Mouse (Mus musculus) left cerebral cortex, postnatal 10 days (tissue): ENCODE results near the gene Mtf1. TPM values are rescaled to one million over a fixed set of nuclear protein-coding genes. Genes with fewer than 3 reads are reported as not detected.

Experiments
- DNase-seq, 2 experiments: peaks; one replicate each; pipeline ENCODE4 v3.0.0; 2021 to 2022; ENCODE audit warnings: low spot score in 2 of 2, mixed read lengths in 1 of 2; ENCODE audit errors: extremely low spot score in 1 of 2
- intact Hi-C: fragments of 180-260 bp; cut with DNase I; formaldehyde crosslinking; loops from one replicate; pipeline ENCODE4 v1.15.1; 2025
- total RNA-seq, 2 experiments: library from RNA; stranded (reverse); gene quantifications; 2 replicates each; pipeline ENCODE4 v1.2.3; 2021

Mtf1 gene
- total RNA-seq, 2 experiments from 2014 or later, result 22.8 to 24.4 TPM

GRCm38 (mm10) chr4:124792114-124792513 is 9.8 kb upstream of the Mtf1 start:
- intact Hi-C loops, result no loop called here
- DNase-seq, result no peak

DNA sequence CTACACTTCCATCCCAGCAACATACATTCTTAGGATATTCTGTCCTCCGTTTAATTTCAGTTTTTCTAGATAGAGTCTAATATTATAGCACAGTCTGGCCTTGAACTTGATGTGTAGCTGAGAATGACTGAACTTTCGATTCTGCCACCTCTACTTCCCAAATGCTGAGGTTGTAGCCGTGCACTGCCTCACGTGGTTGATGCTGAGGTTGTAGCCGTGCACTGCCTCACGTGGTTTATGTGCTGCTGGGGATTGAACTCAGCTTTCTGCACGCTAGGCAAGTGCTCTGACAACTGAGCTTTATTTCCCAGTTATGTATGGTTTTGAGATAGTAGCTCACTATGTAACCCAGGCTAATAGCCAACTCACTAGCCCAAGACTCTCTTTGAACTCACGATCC is 5.8 kb upstream of the Mtf1 start:
- no peak for DNase-seq
- intact Hi-C loops, result no loop called here

GRCm38 (mm10) chr4:124796913-124797312 is 5.0 kb upstream of the Mtf1 start:
- DNase-seq, result no peak
- intact Hi-C loops, result no loop called here

GRCm38 (mm10) chr4:124802309-124803260 is 681 bp downstream of the Mtf1 start:
- intact Hi-C loops, result loop anchor here (5.0 kb wide), 1 partner anchor 45 kb away; no protein-coding TSS in a partner anchor
- DNase-seq, result peak; percentile 94 to 98

DNA sequence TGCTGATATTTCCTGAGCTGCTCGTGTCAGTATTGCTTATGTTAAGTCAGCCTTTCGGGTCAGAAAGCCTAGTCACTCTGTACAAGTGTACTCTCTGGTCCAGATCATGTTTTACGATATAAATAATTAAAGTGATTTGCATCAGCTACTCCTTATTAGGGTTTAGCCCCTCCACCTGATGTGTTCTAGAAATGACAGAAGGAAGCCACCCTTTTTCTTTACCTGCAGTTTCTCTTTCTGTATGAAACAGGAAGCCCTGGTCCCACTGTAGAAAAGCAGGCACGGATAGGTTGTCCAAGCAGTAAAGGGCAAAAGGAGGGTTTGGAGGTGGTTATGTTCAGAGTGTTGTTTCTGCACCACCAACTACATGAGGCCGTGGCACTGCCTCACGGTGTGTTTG is 1.5 kb downstream of the Mtf1 start:
- intact Hi-C loops, result loop anchor here (5.0 kb wide), 1 partner anchor 44 kb away; no protein-coding TSS in a partner anchor
- no peak for DNase-seq

- intact Hi-C loops, result no loop called here
- DNase-seq, result no peak
Measured at GRCm38 (mm10) chr4:124808511-124808910, 6.6 kb downstream of the Mtf1 start.

- intact Hi-C loops, result no loop called here
- no peak for DNase-seq
Measured at GRCm38 (mm10) chr4:124809136-124809883, 7.4 kb downstream of the Mtf1 start.

GRCm38 (mm10) chr4:124810056-124810455 is 8.2 kb downstream of the Mtf1 start:
- intact Hi-C loops, result no loop called here
- no peak for DNase-seq

GRCm38 (mm10) chr4:124811347-124811975 is 9.6 kb downstream of the Mtf1 start:
- intact Hi-C loops, result no loop called here
- DNase-seq, result peak in 1 of 2 experiments; percentile 40

DNA sequence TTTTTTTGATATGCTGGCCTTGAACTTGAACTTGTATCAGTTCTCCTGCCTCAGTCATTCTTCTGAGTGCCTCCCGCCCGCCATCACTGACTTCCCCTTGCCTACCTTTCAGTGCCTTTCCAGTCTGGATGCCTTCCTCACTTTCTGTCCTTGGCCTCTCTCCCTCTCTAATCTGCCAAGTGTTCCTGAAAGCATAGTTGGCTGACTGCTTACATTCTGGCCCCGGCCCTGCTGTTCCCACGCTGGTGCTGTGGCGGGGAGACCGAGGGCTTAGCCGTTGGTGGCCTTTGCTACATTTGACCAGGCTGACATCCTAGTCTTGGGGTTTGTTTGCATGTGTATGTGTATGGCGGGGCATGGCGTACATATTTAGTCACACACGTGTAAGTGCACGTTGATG is 14.0 kb downstream of the Mtf1 start:
- no peak for DNase-seq
- intact Hi-C loops, result no loop called here

DNA sequence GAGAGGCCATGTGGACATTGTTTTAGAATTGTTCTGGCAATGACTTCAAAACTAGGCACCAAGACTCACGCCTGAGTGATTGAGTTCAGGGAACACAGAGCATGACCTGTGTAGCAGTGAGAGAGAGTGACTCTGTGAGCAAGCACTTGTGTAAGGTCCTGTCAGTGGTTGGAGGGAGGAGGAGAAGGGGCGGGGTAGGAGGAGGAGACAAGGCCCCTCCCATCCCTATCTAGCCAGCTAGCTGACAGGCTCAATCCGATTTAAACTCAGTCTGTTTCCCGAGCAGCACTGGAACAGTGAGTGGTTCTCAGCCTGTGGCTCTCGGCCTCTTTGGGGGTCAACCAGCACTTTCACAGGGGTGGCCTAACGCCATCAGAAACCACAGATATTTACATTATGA is 15.9 kb downstream of the Mtf1 start:
- no peak for DNase-seq
- intact Hi-C loops, result no loop called here

- intact Hi-C loops, result no loop called here
- no peak for DNase-seq
Measured at GRCm38 (mm10) chr4:124818832-124819231, 16.9 kb downstream of the Mtf1 start.

DNA sequence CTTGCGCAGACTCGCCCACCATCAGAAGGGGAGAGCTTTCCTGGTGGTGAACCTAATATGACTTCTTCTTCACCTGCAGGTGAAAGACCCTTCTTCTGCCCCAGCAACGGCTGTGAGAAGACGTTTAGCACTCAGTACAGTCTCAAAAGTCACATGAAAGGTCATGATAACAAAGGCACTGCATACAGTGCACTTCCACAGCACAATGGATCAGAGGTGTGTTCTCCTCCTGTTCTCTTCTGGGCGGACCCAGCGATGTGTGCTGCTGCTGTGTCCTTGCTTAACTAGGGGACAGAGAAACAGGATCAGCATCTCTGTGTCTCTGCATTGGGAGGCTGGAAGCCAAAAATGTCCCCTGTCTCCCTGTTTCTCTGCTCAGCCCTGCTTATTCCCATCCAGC is 23.1 kb downstream of the Mtf1 start:
- no peak for DNase-seq
- intact Hi-C loops, result no loop called here

DNA sequence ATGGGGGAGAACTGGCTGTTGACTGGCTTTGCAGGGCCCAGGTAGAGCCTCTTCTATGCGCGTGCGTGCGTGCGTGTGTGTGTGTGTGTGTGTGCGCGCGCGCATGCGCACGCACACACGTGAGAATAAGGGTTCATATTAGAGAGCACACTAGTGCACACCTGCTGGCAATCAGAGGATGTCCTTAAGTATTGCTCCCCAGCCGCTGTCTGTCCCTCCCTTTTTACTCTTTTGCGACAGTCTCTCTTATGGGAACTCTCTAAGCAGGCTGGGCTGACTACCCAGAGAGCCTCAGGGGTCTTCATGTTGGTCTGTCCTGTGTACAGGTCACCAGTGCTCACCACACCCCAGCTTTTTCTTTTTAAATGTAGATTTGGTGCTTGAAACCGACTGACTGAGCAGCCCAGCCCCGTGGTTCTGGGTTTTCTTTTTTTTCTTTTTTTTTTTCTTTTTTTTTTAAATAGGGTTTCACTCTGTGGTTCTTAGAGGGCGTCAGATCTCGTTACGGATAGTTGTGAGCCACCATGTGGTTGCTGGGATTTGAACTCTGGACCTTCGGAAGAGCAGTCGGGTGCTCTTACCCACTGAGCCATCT is 23.6 kb downstream of the Mtf1 start:
- intact Hi-C loops, result no loop called here
- DNase-seq, result no peak

- DNase-seq, result no peak
- intact Hi-C loops, result no loop called here
Measured at GRCm38 (mm10) chr4:124829671-124830070, 27.8 kb downstream of the Mtf1 start.

- DNase-seq, result no peak
- intact Hi-C loops, result no loop called here
Measured at GRCm38 (mm10) chr4:124832796-124833195, 30.9 kb downstream of the Mtf1 start.

DNA sequence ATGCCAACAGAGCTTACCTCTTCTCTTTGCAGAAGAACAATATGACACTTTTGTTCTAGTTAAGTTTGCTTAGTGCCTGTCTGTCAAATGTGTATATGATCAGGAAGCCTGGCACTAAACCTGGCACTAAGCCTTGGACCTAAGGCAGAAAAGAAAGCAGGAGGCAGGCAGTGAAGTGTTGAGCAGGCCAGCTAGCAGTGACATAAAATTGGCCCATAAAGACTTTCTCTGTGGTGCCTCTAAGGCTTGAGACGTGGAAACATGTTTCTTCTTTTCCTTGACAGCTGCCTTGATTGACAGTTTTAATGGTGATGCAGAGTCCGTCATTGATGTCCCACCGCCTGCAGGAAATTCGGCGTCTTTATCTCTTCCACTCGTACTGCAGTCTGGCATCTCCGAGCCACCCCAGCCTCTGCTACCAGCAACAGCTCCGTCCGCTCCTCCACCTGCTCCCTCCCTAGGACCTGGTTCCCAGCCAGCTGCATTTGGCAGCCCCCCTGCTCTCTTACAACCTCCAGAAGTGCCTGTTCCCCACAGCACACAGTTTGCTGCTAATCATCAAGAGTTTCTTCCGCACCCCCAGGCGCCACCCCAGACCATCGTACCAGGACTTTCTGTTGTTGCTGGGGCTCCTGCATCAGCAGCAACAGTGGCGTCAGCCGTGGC is 36.3 kb downstream of the Mtf1 start:
- intact Hi-C loops, result no loop called here
- no peak for DNase-seq

- intact Hi-C loops, result no loop called here
- no peak for DNase-seq
Measured at GRCm38 (mm10) chr4:124840998-124841397, 39.1 kb downstream of the Mtf1 start.

DNA sequence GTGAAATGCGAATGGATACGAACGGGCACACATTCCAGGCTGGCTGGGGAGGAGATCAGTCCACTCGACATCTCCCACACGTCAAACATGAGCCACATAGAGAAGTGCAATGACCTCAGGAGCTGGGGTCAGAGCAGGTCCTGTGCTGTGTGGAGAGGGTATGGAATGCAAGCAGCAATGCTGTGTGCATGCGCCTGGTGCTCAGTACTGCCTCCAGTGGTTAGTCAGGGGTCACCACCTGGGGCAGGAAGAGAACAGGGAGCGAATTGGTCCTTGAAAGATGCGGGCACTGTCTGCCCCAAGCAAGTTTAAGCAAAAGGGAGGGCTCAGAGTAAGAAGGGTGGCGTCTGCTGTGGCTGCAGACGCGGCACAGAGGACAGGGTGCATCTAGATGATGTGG is 41.6 kb downstream of the Mtf1 start:
- peak in 1 of 2 experiments; percentile 52 for DNase-seq
- intact Hi-C loops, result no loop called here
